Comparison of ENCODE assay signal across 8 mouse cellular contexts in the genomic region with DNA sequence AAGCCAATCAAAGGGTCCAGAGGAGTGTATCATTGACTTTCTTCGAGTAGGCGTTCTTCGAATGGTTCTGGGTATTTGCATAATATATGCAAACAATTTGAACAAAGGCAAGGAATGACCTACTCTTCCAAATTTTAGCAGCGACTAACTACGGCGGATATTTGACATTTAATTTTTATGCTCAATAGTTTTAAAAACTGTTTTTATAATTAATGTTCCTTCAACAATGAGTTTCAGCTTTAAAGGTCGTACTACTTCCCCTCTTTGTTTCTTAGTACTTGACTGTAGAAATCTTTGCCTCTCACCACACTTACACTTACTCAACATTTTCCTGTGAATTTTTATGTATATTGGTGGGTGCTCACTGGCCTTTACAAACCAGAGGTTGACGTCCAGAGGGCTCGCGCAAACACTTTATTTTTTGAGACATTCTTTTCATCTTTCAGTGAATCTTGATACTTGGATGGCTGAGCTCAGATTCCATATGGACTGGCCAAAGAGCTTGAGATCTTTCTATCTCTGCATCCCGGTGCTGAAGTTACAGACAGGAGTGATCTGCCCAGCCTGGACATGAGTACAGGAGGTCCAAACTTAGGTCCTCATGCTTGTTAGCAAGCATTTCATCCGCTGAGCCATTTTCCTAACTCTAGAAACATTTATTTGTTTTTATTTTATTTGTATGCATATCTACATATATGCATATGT. TPM values are rescaled to one million over a fixed set of nuclear protein-coding genes. Genes with fewer than 3 reads are reported as not detected.
DNase-seq lines count a peak whose midpoint lies in the region; ATAC-seq and TF ChIP-seq lines count a peak whose summit lies in the region.

No protein-coding gene starts in this region.

- H3K9ac ChIP-seq in limb, embryonic 15.5 days = peak overlapping the region; percentile 39; the same call in 1 of the 2 replicates

- ATAC-seq in erythroblast, adult 5-6 weeks (replicated peaks; ENCODE audit: low FRiP score, poor library complexity, severe bottlenecking) = no peak
- no peak for ATAC-seq in limb, embryonic 15.5 days (ENCODE audit: insufficient number of reproducible peaks, low FRiP score, low TSS enrichment, low read depth)

- H3K27me3 ChIP-seq in erythroblast, embryonic 14.5 days (ENCODE audit: control insufficient read depth) = no peaks in the 10 kb centered on the region
- no peaks in the 10 kb centered on the region for H3K27me3 ChIP-seq in thymus, adult 2 months (ENCODE audit: control insufficient read depth, insufficient read depth, low read length)
- H3K27me3 ChIP-seq in limb, embryonic 15.5 days = no peaks in the 10 kb centered on the region

- TF ChIP-seq POLR2A in thymus, adult 2 months (IDR thresholded peaks at IDR 0.05; ENCODE audit: control insufficient read depth, extremely low read depth, insufficient read depth, low read length, poor library complexity) = no peak

- no peak for TF ChIP-seq CTCF in thymus, adult 2 months (IDR thresholded peaks at IDR 0.05; ENCODE audit: borderline replicate concordance, control insufficient read depth, extremely low read depth, insufficient read depth, low read length, poor library complexity)

- peak overlapping the region; percentile 94 for H3K27ac ChIP-seq in thymus, adult 2 months (ENCODE audit: control insufficient read depth, insufficient read depth, low read length)
- peak overlapping the region; percentile 99 for H3K27ac ChIP-seq in limb, embryonic 15.5 days

- H3K4me3 ChIP-seq in erythroblast, embryonic 14.5 days (replicated peaks) = peak overlapping the region; percentile 94
- H3K4me3 ChIP-seq in thymus, adult 2 months (ENCODE audit: control insufficient read depth, insufficient read depth, low read length) = peak overlapping the region; percentile 93
- H3K4me3 ChIP-seq in limb, embryonic 15.5 days = peak overlapping the region; percentile 100

- H3K4me2 ChIP-seq in limb, embryonic 15.5 days = peak overlapping the region; percentile 48

- no peaks in the 10 kb centered on the region for H3K9me3 ChIP-seq in erythroblast, embryonic 14.5 days (ENCODE audit: control insufficient read depth, low read length)
- no peaks in the 10 kb centered on the region for H3K9me3 ChIP-seq in limb, embryonic 15.5 days

- H3K4me1 ChIP-seq in erythroblast, embryonic 14.5 days (ENCODE audit: control insufficient read depth) = peaks cover 45% of the 10 kb centered on the region
- peaks cover 16% of the 10 kb centered on the region for H3K4me1 ChIP-seq in thymus, adult 2 months (replicated peaks; ENCODE audit: control insufficient read depth, insufficient read depth, low read length)
- peaks cover 35% of the 10 kb centered on the region for H3K4me1 ChIP-seq in limb, embryonic 15.5 days

- no peak for DNase-seq in thymus, adult 2 months
- no peak for DNase-seq in thymus, adult 18-20 months
- no peak for DNase-seq in layer of hippocampus, postnatal 36 days
- no peak for DNase-seq in testis, postnatal 14 days (ENCODE audit: low spot score)
- no peak for DNase-seq in yolk sac, embryonic 10.5 days (ENCODE audit: low spot score)

- 24% methylated on average over 12 of the region's 12 CpGs for WGBS in thymus, adult 2 months
- WGBS in limb, embryonic 15.5 days = 19% methylated on average over 12 of the region's 12 CpGs

- H3K36me3 ChIP-seq in erythroblast, embryonic 14.5 days (ENCODE audit: control insufficient read depth) = peaks cover 24% of the 10 kb centered on the region
- peaks cover 12% of the 10 kb centered on the region for H3K36me3 ChIP-seq in thymus, adult 2 months (ENCODE audit: control insufficient read depth, insufficient read depth, low read length)
- peaks cover 18% of the 10 kb centered on the region for H3K36me3 ChIP-seq in limb, embryonic 15.5 days

RNA-seq across cellular contexts. Expression of a gene that starts 0.9 kb away (rescaled TPM):
- polyA plus RNA-seq in erythroblast, embryonic 14.5 days (2012) = 70.4 and 133 TPM in 2 replicates
- total RNA-seq in erythroblast, adult 5-6 weeks (2015; ENCODE audit: low replicate concordance) = 70.2 and 111 TPM in 2 replicates
- 15.1 and 22.6 TPM in 2 replicates for total RNA-seq in erythroblast, adult 5-6 weeks (2017; ENCODE audit: low replicate concordance)
- 770 and 778 TPM in 2 replicates for polyA plus RNA-seq in thymus, adult 2 months (2012; rRNA removed)
- polyA plus RNA-seq in limb, embryonic 15.5 days (2015; fragmentation: Nextera tagmentation; extraction: Ambion mirVana) = 142 and 147 TPM in 2 replicates
- 100 to 1,000 TPM; 315 to 340 TPM for total RNA-seq in layer of hippocampus, postnatal 36 days (2021)

RNA-seq across cellular contexts. Expression of a gene that starts 10.3 kb away (rescaled TPM):
- polyA plus RNA-seq in erythroblast, embryonic 14.5 days (2012) = 0.27 TPM in 1 of 2 replicates, not detected in the other
- 14.4 and 19.8 TPM in 2 replicates for total RNA-seq in erythroblast, adult 5-6 weeks (2015; ENCODE audit: low replicate concordance)
- 8.7 and 15.8 TPM in 2 replicates for total RNA-seq in erythroblast, adult 5-6 weeks (2017; ENCODE audit: low replicate concordance)
- 5.4 and 8.9 TPM in 2 replicates for polyA plus RNA-seq in thymus, adult 2 months (2012; rRNA removed)
- polyA plus RNA-seq in limb, embryonic 15.5 days (2015; fragmentation: Nextera tagmentation; extraction: Ambion mirVana) = 14.6 and 18.6 TPM in 2 replicates
- 10 to 100 TPM; 10.1 to 10.9 TPM for total RNA-seq in layer of hippocampus, postnatal 36 days (2021)

RNA-seq across cellular contexts. Expression of a gene that starts 22.6 kb away (rescaled TPM):
- not detected in 2 replicates for polyA plus RNA-seq in erythroblast, embryonic 14.5 days (2012)
- total RNA-seq in erythroblast, adult 5-6 weeks (2015; ENCODE audit: low replicate concordance) = 55.5 and 77.7 TPM in 2 replicates
- 32.2 and 57.3 TPM in 2 replicates for total RNA-seq in erythroblast, adult 5-6 weeks (2017; ENCODE audit: low replicate concordance)
- polyA plus RNA-seq in thymus, adult 2 months (2012; rRNA removed) = 30.7 and 49.6 TPM in 2 replicates
- 25.8 and 27.5 TPM in 2 replicates for polyA plus RNA-seq in limb, embryonic 15.5 days (2015; fragmentation: Nextera tagmentation; extraction: Ambion mirVana)
- 1 to 10 TPM; 7.1 to 7.7 TPM for total RNA-seq in layer of hippocampus, postnatal 36 days (2021)

RNA-seq across cellular contexts. Expression of a gene that starts 28.6 kb away (rescaled TPM):
- 0.07 and 0.08 TPM in 2 replicates for polyA plus RNA-seq in erythroblast, embryonic 14.5 days (2012)
- total RNA-seq in erythroblast, adult 5-6 weeks (2015; ENCODE audit: low replicate concordance) = 4.6 TPM in 1 of 2 replicates, not detected in the other
- total RNA-seq in erythroblast, adult 5-6 weeks (2017; ENCODE audit: low replicate concordance) = 1.7 and 3.8 TPM in 2 replicates
- polyA plus RNA-seq in thymus, adult 2 months (2012; rRNA removed) = 358 and 375 TPM in 2 replicates
- polyA plus RNA-seq in limb, embryonic 15.5 days (2015; fragmentation: Nextera tagmentation; extraction: Ambion mirVana) = 1.0 and 1.2 TPM in 2 replicates
- under 1 TPM in 1 of 2 experiments, not detected in 1; 0.30 TPM for total RNA-seq in layer of hippocampus, postnatal 36 days (2021)

RNA-seq across cellular contexts. Expression of a gene that starts 30.6 kb away (rescaled TPM):
- polyA plus RNA-seq in erythroblast, embryonic 14.5 days (2012) = 88.8 and 102 TPM in 2 replicates
- 23.8 and 47.9 TPM in 2 replicates for total RNA-seq in erythroblast, adult 5-6 weeks (2015; ENCODE audit: low replicate concordance)
- total RNA-seq in erythroblast, adult 5-6 weeks (2017; ENCODE audit: low replicate concordance) = 48.1 and 71.4 TPM in 2 replicates
- 411 TPM in 2 replicates for polyA plus RNA-seq in thymus, adult 2 months (2012; rRNA removed)
- 49.6 and 51.8 TPM in 2 replicates for polyA plus RNA-seq in limb, embryonic 15.5 days (2015; fragmentation: Nextera tagmentation; extraction: Ambion mirVana)
- total RNA-seq in layer of hippocampus, postnatal 36 days (2021) = 100 to 1,000 TPM; 304 to 319 TPM

Comparison
In these comparisons a context has a peak if more than half of its experiments do, and no peak if none do; other contexts are left out.
1. RNA of a gene that starts 22.6 kb away (polyA plus RNA-seq): 30.7 to 49.6 TPM in thymus, adult 2 months and 25.8 to 27.5 TPM in limb, embryonic 15.5 days; not detected in erythroblast, embryonic 14.5 days; every median in the first group is over 10 times any median in the second.
2. Peak in every context shown above with its lines, with median percentiles within 50 percentile points of each other: H3K4me3 ChIP-seq.